Mouse (Mus musculus): Measurements from ENCODE around the gene Pcnx2.
A peak's percentile ranks its signal among the peaks of the same experiment; 100 is the strongest.

Pcnx2 gene

GRCm38 (mm10) chr8:125818796-125819195 is 79.3 kb downstream of the Pcnx2 start:
- no peak for DNase-seq (ENCODE audit: low spot score)

- DNase-seq (ENCODE audit: low spot score) = no peak
Observed at GRCm38 (mm10) chr8:125816742-125817141, 81.4 kb downstream of the Pcnx2 start.

GRCm38 (mm10) chr8:125808826-125809225 is 89.3 kb downstream of the Pcnx2 start:
- no peak for DNase-seq (ENCODE audit: low spot score)

GRCm38 (mm10) chr8:125807905-125808310 is 90.2 kb downstream of the Pcnx2 start:
- DNase-seq (ENCODE audit: low spot score) = no peak

GRCm38 (mm10) chr8:125806459-125806858 is 91.7 kb downstream of the Pcnx2 start:
- DNase-seq (ENCODE audit: low spot score) = no peak

- no peak for DNase-seq (ENCODE audit: low spot score)
Observed at GRCm38 (mm10) chr8:125796970-125797369, 101.1 kb downstream of the Pcnx2 start.

- DNase-seq (ENCODE audit: low spot score) = no peak
Observed at GRCm38 (mm10) chr8:125795341-125795740, 102.8 kb downstream of the Pcnx2 start.

- no peak for DNase-seq (ENCODE audit: low spot score)
Observed at GRCm38 (mm10) chr8:125792816-125793455, 105.2 kb downstream of the Pcnx2 start.

- DNase-seq (ENCODE audit: low spot score) = no peak
Observed at GRCm38 (mm10) chr8:125786886-125787285, 111.2 kb downstream of the Pcnx2 start.

GRCm38 (mm10) chr8:125782161-125782560 is 116.0 kb downstream of the Pcnx2 start:
- no peak for DNase-seq (ENCODE audit: low spot score)

- DNase-seq (ENCODE audit: low spot score) = no peak
Observed at GRCm38 (mm10) chr8:125779656-125780055, 118.5 kb downstream of the Pcnx2 start.

- no peak for DNase-seq (ENCODE audit: low spot score)
Observed at GRCm38 (mm10) chr8:125778919-125779318, 119.2 kb downstream of the Pcnx2 start.

- DNase-seq (ENCODE audit: low spot score) = peak; percentile 21
Observed at GRCm38 (mm10) chr8:125777478-125778164, 120.5 kb downstream of the Pcnx2 start.

GRCm38 (mm10) chr8:125776800-125777199 is 121.3 kb downstream of the Pcnx2 start:
- peak; percentile 32 for DNase-seq (ENCODE audit: low spot score)

- DNase-seq (ENCODE audit: low spot score) = no peak
Observed at GRCm38 (mm10) chr8:125776314-125776713, 121.8 kb downstream of the Pcnx2 start.

GRCm38 (mm10) chr8:125775031-125775430 is 123.1 kb downstream of the Pcnx2 start:
- DNase-seq (ENCODE audit: low spot score) = no peak

- no peak for DNase-seq (ENCODE audit: low spot score)
Observed at GRCm38 (mm10) chr8:125773281-125773803, 124.8 kb downstream of the Pcnx2 start.

GRCm38 (mm10) chr8:125772300-125772699 is 125.8 kb downstream of the Pcnx2 start:
- DNase-seq (ENCODE audit: low spot score) = no peak

GRCm38 (mm10) chr8:125768079-125768478 is 130.0 kb downstream of the Pcnx2 start:
- DNase-seq (ENCODE audit: low spot score) = no peak

GRCm38 (mm10) chr8:125763066-125763786 is 134.9 kb downstream of the Pcnx2 start:
- no peak for DNase-seq (ENCODE audit: low spot score)

GRCm38 (mm10) chr8:125759022-125759421 is 139.1 kb downstream of the Pcnx2 start:
- DNase-seq (ENCODE audit: low spot score) = no peak

- no peak for DNase-seq (ENCODE audit: low spot score)
Observed at GRCm38 (mm10) chr8:125757106-125757496, 141.0 kb downstream of the Pcnx2 start.

Data from urinary bladder, postnatal 25 days (tissue).